Mouse (Mus musculus): Measurements from ENCODE around the gene Cldn17.

DNA sequence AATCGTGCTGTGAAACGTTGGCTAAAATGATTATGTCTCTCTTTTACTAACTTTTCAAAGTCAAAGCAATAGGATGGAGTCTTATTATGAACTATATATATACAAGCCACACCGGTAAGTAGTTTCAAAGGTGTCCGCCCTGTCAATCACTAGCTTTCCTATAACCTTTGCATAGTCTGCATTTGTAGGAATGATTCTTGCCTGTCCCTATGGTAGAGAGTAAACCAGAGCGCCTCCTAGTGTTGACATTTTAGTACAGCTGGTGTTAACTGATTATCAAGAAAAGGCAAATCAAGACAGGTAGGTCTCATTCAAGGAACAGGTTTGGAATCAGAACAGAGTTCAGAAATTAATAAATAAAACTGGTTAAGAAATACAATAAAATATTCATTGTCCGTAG, 35.7 kb upstream of the Cldn17 start:
- TF ChIP-seq POLR2A (IDR thresholded peaks at IDR 0.05; ENCODE audit: insufficient read depth, low read length) (no peak), EP300 (IDR thresholded peaks at IDR 0.05; ENCODE audit: insufficient read depth, low read depth, low read length) (no peak), CTCF (IDR thresholded peaks at IDR 0.05; ENCODE audit: low read depth, low read length) (peak; percentile 14)
